Mouse (Mus musculus) heart, postnatal 0 days (tissue): ENCODE results near the gene Arid3a. TPM values are rescaled to one million over a fixed set of nuclear protein-coding genes. Genes with fewer than 3 reads are reported as not detected.
A peak's percentile ranks its signal among the peaks of the same experiment; 100 is the strongest.

Experiments used
- ATAC-seq: fragments of 200-750 bp; cut with Nextera tagmentation; 2 replicates; pipeline ENCODE4 v1.8.0; 2017; ENCODE audit warnings: low read depth, moderate number of reproducible peaks, moderate library complexity; ENCODE audit not compliant: insufficient read depth
- DNase-seq: peaks from one replicate; pipeline ENCODE4 v3.0.0-alpha.2; 2016; ENCODE audit warnings: low spot score
- H3K27ac ChIP-seq: fragments of 300-500 bp; sonication (generic); 2 replicates; pipeline ENCODE4 v1.5.1; 2014; ENCODE audit warnings: low read depth, mild to moderate bottlenecking
- H3K27me3 ChIP-seq: fragments of 300-500 bp; sonication (generic); 2 replicates; pipeline ENCODE4 v1.6.1; 2014; ENCODE audit warnings: low read length, mixed read lengths; ENCODE audit not compliant: control insufficient read depth, insufficient read depth
- H3K36me3 ChIP-seq: fragments of 300-500 bp; sonication (generic); replicated peaks from 2 replicates; pipeline ENCODE4 v1.6.1; 2014; ENCODE audit warnings: low read length, mixed read lengths; ENCODE audit not compliant: control insufficient read depth, insufficient read depth
- H3K4me1 ChIP-seq: fragments of 300-500 bp; sonication (generic); 2 replicates; pipeline ENCODE4 v1.6.1; 2014; ENCODE audit warnings: antibody characterized with exemption; ENCODE audit not compliant: control insufficient read depth, insufficient read depth
- H3K4me2 ChIP-seq: fragments of 300-500 bp; sonication (generic); 2 replicates; pipeline ENCODE4 v1.6.1; 2014; ENCODE audit warnings: low read depth, mild to moderate bottlenecking, low read length, moderate library complexity
- H3K4me3 ChIP-seq: fragments of 300-500 bp; sonication (generic); 2 replicates; pipeline ENCODE4 v1.5.1; 2014; ENCODE audit warnings: low read depth, low read length
- H3K9ac ChIP-seq: fragments of 300-500 bp; sonication (generic); replicated peaks from 2 replicates; pipeline ENCODE4 v1.6.1; 2014; ENCODE audit warnings: low read depth, low read length, mixed read lengths
- H3K9me3 ChIP-seq: fragments of 300-500 bp; sonication (generic); replicated peaks from 2 replicates; pipeline ENCODE4 v1.6.1; 2016; ENCODE audit warnings: low read length; ENCODE audit not compliant: control insufficient read depth
- CTCF ChIP-seq: IDR thresholded peaks from 2 replicates; pipeline ENCODE4 v1.5.1; 2016; ENCODE audit warnings: antibody characterized with exemption, control low read depth, low read depth
- EP300 ChIP-seq: IDR thresholded peaks from 2 replicates; pipeline ENCODE4 v1.6.1; 2016; ENCODE audit warnings: antibody characterized with exemption, low read depth
- WGBS: fragments of 180-500 bp; shearing (Covaris S2); extraction: QIAGEN DNeasy Blood & Tissue Kit; methylation state at CpG from one replicate; pipeline ENCODE4 v1.1.7; 2014; 5-methylcytosine and 5-hydroxymethylcytosine counted together
- polyA plus RNA-seq: library from polyadenylated mRNA; unstranded; fragments of >200 nt; fragmentation: Nextera tagmentation; extraction: Ambion mirVana; gene quantifications from 2 replicates; pipeline ENCODE4 v1.2.1, GENCODE M21; 2015
- total RNA-seq: library from RNA; depleted of rRNA; stranded (reverse); fragments of >200 nt; gene quantifications from 2 replicates; pipeline ENCODE4 v1.2.3, GENCODE M21; 2014; ENCODE audit warnings: low replicate concordance

Gene Arid3a
- total and polyA plus RNA-seq, 2 experiments from 2014 or later: 0.77 to 5.6 TPM

- Histone ChIP-seq H3K27ac (peak overlapping the region; percentile 80; the same call in 1 of the 2 replicates), H3K4me1 (peaks cover 27% of the 10 kb centered on the region)
- WGBS: 6% methylated on average over 8 of the region's 8 CpGs
Observed at GRCm38 (mm10) chr10:79916081-79916480, 10.8 kb upstream of the Arid3a start.

GRCm38 (mm10) chr10:79916808-79917531 lies 9.9 kb upstream of the Arid3a start, which contains the start of gene Kiss1r:
TSS of gene Kiss1r (plus strand) at chr10:79916971.
- Histone ChIP-seq H3K9ac (peak within 1 kb of the TSS; percentile 97), H3K9me3 (no peaks in the 10 kb centered on the region), H3K36me3 (peaks cover 3% of the 10 kb centered on the region; the same call in 1 of the 2 replicates), H3K27ac (peak within 1 kb of the TSS; percentile 80), H3K27me3 (peaks cover 47% of the 10 kb centered on the region), H3K4me2 (peak within 1 kb of the TSS; percentile 94), H3K4me3 (peak within 1 kb of the TSS; percentile 86), H3K4me1 (peaks cover 33% of the 10 kb centered on the region)
- TF ChIP-seq EP300: no peak
- no peak for TF ChIP-seq CTCF
- WGBS: 2% methylated on average over 40 of the region's 42 CpGs
- peak; percentile 81 for ATAC-seq
- peak; percentile 84 for DNase-seq

More at GRCm38 (mm10) chr10:79916081-79916480, 10.8 kb upstream of the Arid3a start:
- TF ChIP-seq CTCF: no peak
- Histone ChIP-seq H3K4me3 (peak overlapping the region; percentile 86), H3K9ac (peak overlapping the region; percentile 97), H3K9me3 (no peaks in the 10 kb centered on the region), H3K4me2 (peak overlapping the region; percentile 94), H3K36me3 (peaks cover 9% of the 10 kb centered on the region), H3K27me3 (peaks cover 38% of the 10 kb centered on the region)
- no peak for ATAC-seq
- DNase-seq: no peak

GRCm38 (mm10) chr10:79917532-79918100 lies 9.2 kb upstream of the Arid3a start:
- peak overlapping the region; percentile 86; the same call in 1 of the 2 replicates for H3K4me3 ChIP-seq
- DNase-seq: no peak
- WGBS: 74% methylated on average over 5 of the region's 5 CpGs
- no peaks in the 10 kb centered on the region for H3K9me3 ChIP-seq
- 0 out of 2 replicates have a peak overlapping the region, but pooled peaks have one; percentile 97 for H3K9ac ChIP-seq
- no peak for TF ChIP-seq CTCF
- TF ChIP-seq EP300: no peak
- H3K27me3 ChIP-seq: peaks cover 53% of the 10 kb centered on the region
- no peaks in the 10 kb centered on the region for H3K36me3 ChIP-seq
- no peak for ATAC-seq
- H3K4me1 ChIP-seq: peaks cover 33% of the 10 kb centered on the region
- H3K27ac ChIP-seq: no peak overlapping the region
- peak overlapping the region; percentile 94; the same call in 1 of the 2 replicates for H3K4me2 ChIP-seq

- WGBS: 6% methylated on average over 35 of the region's 35 CpGs
- Histone ChIP-seq H3K9ac (no peak overlapping the region), H3K4me2 (peak overlapping the region; percentile 36), H3K9me3 (no peaks in the 10 kb centered on the region), H3K27me3 (peaks cover 61% of the 10 kb centered on the region), H3K4me1 (peaks cover 32% of the 10 kb centered on the region), H3K27ac (no peak overlapping the region), H3K36me3 (no peaks in the 10 kb centered on the region), H3K4me3 (no peak overlapping the region)
- ATAC-seq (no peak), DNase-seq (no peak)
- TF ChIP-seq EP300 (no peak), CTCF (no peak)
Observed at GRCm38 (mm10) chr10:79918231-79919078, 8.4 kb upstream of the Arid3a start.

GRCm38 (mm10) chr10:79919251-79919849 lies 7.5 kb upstream of the Arid3a start:
- peaks cover 61% of the 10 kb centered on the region for H3K27me3 ChIP-seq

More at GRCm38 (mm10) chr10:79919251-79919849, 7.5 kb upstream of the Arid3a start:
- Histone ChIP-seq H3K9me3 (no peaks in the 10 kb centered on the region), H3K9ac (no peak overlapping the region), H3K27ac (no peak overlapping the region), H3K4me1 (peaks cover 25% of the 10 kb centered on the region), H3K36me3 (no peaks in the 10 kb centered on the region), H3K4me3 (no peak overlapping the region), H3K4me2 (no peak overlapping the region)
- no peak for TF ChIP-seq EP300
- no peak for TF ChIP-seq CTCF
- no peak for DNase-seq
- ATAC-seq: no peak
- 11% methylated on average over 21 of the region's 21 CpGs for WGBS
